Mouse (Mus musculus) liver, embryonic 14.5 days (tissue): ENCODE measurements around the gene Rbm4b. TPM values are rescaled to one million over a fixed set of nuclear protein-coding genes. Genes with fewer than 3 reads are reported as not detected.
A peak's percentile ranks its signal among the peaks of the same experiment; 100 is the strongest.

ENCODE experiments used
- ATAC-seq: fragments of 200-750 bp; cut with Nextera tagmentation; 2 replicates; pipeline ENCODE4 v1.8.0; 2017; ENCODE audit warnings: moderate number of reproducible peaks, mild to moderate bottlenecking, moderate library complexity; ENCODE audit not compliant: insufficient read depth
- DNase-seq, 3 experiments: peaks; one replicate each; pipeline ENCODE4 v3.0.0-alpha.2; 2012 to 2013; ENCODE audit warnings: low read depth in 3 of 3, low spot score in 3 of 3
- H3K27ac ChIP-seq: fragments of 300-500 bp; sonication (generic); 2 replicates; pipeline ENCODE4 v1.5.1; 2014; ENCODE audit warnings: moderate library complexity, mild to moderate bottlenecking, control low read depth, inconsistent platforms
- H3K27me3 ChIP-seq: fragments of 300-500 bp; sonication (generic); 2 replicates; pipeline ENCODE4 v1.6.1; 2014; ENCODE audit warnings: mild to moderate bottlenecking, low read length, moderate library complexity; ENCODE audit not compliant: control insufficient read depth, insufficient read depth
- H3K36me3 ChIP-seq: fragments of 300-500 bp; sonication (generic); replicated peaks from 2 replicates; pipeline ENCODE4 v1.6.1; 2014; ENCODE audit warnings: low read depth; ENCODE audit not compliant: control insufficient read depth, insufficient read depth
- H3K4me1 ChIP-seq, 2 experiments: fragments of 200-500 bp in 1 of 2; fragments of 300-500 bp in 1 of 2; sonication (generic) in 1 of 2; replicated peaks; 2 replicates each; pipeline ENCODE4 v1.6.1; 2012 to 2014; ENCODE audit warnings: antibody characterized with exemption in 1 of 2, inconsistent platforms in 1 of 2, low read length in 1 of 2; ENCODE audit not compliant: control insufficient read depth in 2 of 2, insufficient read depth in 2 of 2
- H3K4me2 ChIP-seq: fragments of 300-500 bp; sonication (generic); 2 replicates; pipeline ENCODE4 v1.6.1; 2014; ENCODE audit warnings: low read depth, mild to moderate bottlenecking, control low read depth, moderate library complexity
- H3K4me3 ChIP-seq, 2 experiments: fragments of 200-500 bp in 1 of 2; fragments of 300-500 bp in 1 of 2; sonication (generic) in 1 of 2; 2 replicates each; pipeline ENCODE4 v1.5.1; 2012 to 2014; ENCODE audit warnings: low read depth in 2 of 2, low read length in 2 of 2, mild to moderate bottlenecking in 2 of 2, control low read depth in 1 of 2, inconsistent platforms in 1 of 2, moderate library complexity in 1 of 2; ENCODE audit not compliant: insufficient read depth in 1 of 2
- H3K9ac ChIP-seq: fragments of 300-500 bp; sonication (generic); replicated peaks from 2 replicates; pipeline ENCODE4 v1.6.1; 2014; ENCODE audit warnings: mild to moderate bottlenecking, control low read depth, moderate library complexity
- H3K9me3 ChIP-seq: fragments of 300-500 bp; sonication (generic); 2 replicates; pipeline ENCODE4 v1.6.1; 2016; ENCODE audit warnings: low read length, mixed read lengths; ENCODE audit not compliant: control insufficient read depth
- CTCF ChIP-seq: IDR thresholded peaks from 2 replicates; pipeline ENCODE4 v1.5.1; 2016; ENCODE audit warnings: antibody characterized with exemption, low read depth, control low read depth
- EP300 ChIP-seq: IDR thresholded peaks from 2 replicates; pipeline ENCODE4 v1.6.1; 2016; ENCODE audit warnings: antibody characterized with exemption, low read depth
- WGBS: fragments of 180-500 bp; shearing (Covaris S2); extraction: QIAGEN DNeasy Blood & Tissue Kit; methylation state at CpG from one replicate; pipeline ENCODE4 v1.1.7; 2014; ENCODE audit not compliant: insufficient replicate concordance; 5-methylcytosine and 5-hydroxymethylcytosine counted together
- polyA plus RNA-seq, 2 experiments: library from polyadenylated mRNA; depleted of rRNA in 1 of 2; stranded (reverse) in 1 of 2; unstranded in 1 of 2; fragments of >200 nt; fragmentation: Nextera tagmentation in 1 of 2; extraction: Ambion mirVana in 1 of 2; gene quantifications; 2 replicates each; pipeline versions ENCODE4 v1.2.1 to v1.2.3; 2012 to 2014

Rbm4b gene
- polyA plus RNA-seq (2012; rRNA removed): 3.3 and 3.4 TPM in 2 replicates
- polyA plus RNA-seq (2014; fragmentation: Nextera tagmentation; extraction: Ambion mirVana): 8.4 and 9.5 TPM in 2 replicates

GRCm38 (mm10) chr19:4756193-4756911 lies at the start of gene Rbm4b:
Gene Rbm4b (plus strand): TSS chr19:4756497.
- under 1% methylated on average over 65 of the region's 65 CpGs for WGBS
- peak within 1 kb of the TSS; percentile 66 for H3K9ac ChIP-seq
- H3K9me3 ChIP-seq: no peaks in the 10 kb centered on the region
- H3K4me1 ChIP-seq: peaks cover 0 to 8% of the 10 kb centered on the region in 2 experiments; a peak in 3 of 4 replicates
- H3K4me2 ChIP-seq: peak within 1 kb of the TSS; percentile 94
- H3K4me3 ChIP-seq: peak within 1 kb of the TSS; percentile 73 to 86
- no peaks in the 10 kb centered on the region for H3K27me3 ChIP-seq
- peak within 1 kb of the TSS; percentile 69 for H3K27ac ChIP-seq
- ATAC-seq (peak; percentile 92), DNase-seq (peak; percentile 83 to 86 (median 83))
- TF ChIP-seq CTCF (no peak), EP300 (peak; percentile 30)
- H3K36me3 ChIP-seq: peaks cover 3% of the 10 kb centered on the region

GRCm38 (mm10) chr19:4708765-4709164 lies 47.5 kb upstream of the Rbm4b start:
- 54% methylated on average over 10 of the region's 10 CpGs for WGBS
- Histone ChIP-seq H3K9ac (no peak overlapping the region), H3K27me3 (peaks cover 41% of the 10 kb centered on the region), H3K4me2 (no peak overlapping the region), H3K27ac (no peak overlapping the region), H3K4me1 (no peaks in the 10 kb centered on the region), H3K9me3 (no peaks in the 10 kb centered on the region), H3K36me3 (no peaks in the 10 kb centered on the region), H3K4me3 (no peak overlapping the region)
- TF ChIP-seq CTCF (no peak), EP300 (no peak)
- DNase-seq (no peak), ATAC-seq (no peak)

- no peak for TF ChIP-seq EP300
- no peak for TF ChIP-seq CTCF
- ATAC-seq: no peak
- DNase-seq: no peak
- peak within 1 kb of the TSS; percentile 54 for H3K4me2 ChIP-seq
- H3K4me1 ChIP-seq: no peaks in the 10 kb centered on the region
- H3K9ac ChIP-seq: no peak within 1 kb of the TSS
- H3K36me3 ChIP-seq: no peaks in the 10 kb centered on the region
- H3K9me3 ChIP-seq: no peaks in the 10 kb centered on the region
- H3K27ac ChIP-seq: no peak within 1 kb of the TSS
- 14% methylated on average over 13 of the region's 13 CpGs for WGBS
- peaks cover 51% of the 10 kb centered on the region for H3K27me3 ChIP-seq
- H3K4me3 ChIP-seq: peak within 1 kb of the TSS in 1 of 2 experiments; percentile 30; a peak in 3 of 4 replicates
Observed at GRCm38 (mm10) chr19:4711098-4711600, 45.1 kb upstream of the Rbm4b start, which contains the start of gene Sptbn2. Gene Sptbn2 (plus strand): TSS chr19:4711167.

- DNase-seq (no peak), ATAC-seq (no peak)
- H3K4me2 ChIP-seq: peak overlapping the region; percentile 54
- H3K36me3 ChIP-seq: no peaks in the 10 kb centered on the region
- H3K4me3 ChIP-seq: peak overlapping the region in 1 of 2 experiments; percentile 30; a peak in 2 of 4 replicates
- no peaks in the 10 kb centered on the region for H3K4me1 ChIP-seq
- H3K9ac ChIP-seq: no peak overlapping the region
- WGBS: 2% methylated on average over 57 of the region's 65 CpGs
- H3K27ac ChIP-seq: no peak overlapping the region
- H3K9me3 ChIP-seq: no peaks in the 10 kb centered on the region
- H3K27me3 ChIP-seq: peaks cover 51% of the 10 kb centered on the region
- TF ChIP-seq CTCF (no peak), EP300 (no peak)
Observed at GRCm38 (mm10) chr19:4711601-4712155, 44.6 kb upstream of the Rbm4b start.
